8 mouse cellular contexts compared by ENCODE assay signal in genomic region chr3:123446708-123447537, GRCm38 (mm10). TPM values are rescaled to one million over a fixed set of nuclear protein-coding genes. Genes with fewer than 3 reads are reported as not detected.
DNase-seq lines count a peak whose midpoint lies in the region; ATAC-seq lines count a peak whose summit lies in the region.
"Had no signal": no experiment of that assay in that cellular context is flagged by ENCODE, and none has a peak within 500 bp of the region (broad histone marks: within the 10 kb centered on the region; RNA-seq: fewer than 3 reads in every experiment).

Gene Prss12, plus strand, starts transcription at chr3:123446913.

- intact Hi-C loops in left cerebral cortex, postnatal 10 days (cut with DNase I) = no loop called here

- peak; percentile 30 for ATAC-seq in inflammation-experienced regulatory T-cells, adult 6 months
- peak; percentile 47 for ATAC-seq in megakaryocyte progenitor cell, adult 5-6 weeks (replicated peaks; ENCODE audit: poor library complexity)

- DNase-seq in adrenal gland, adult 8-10 months = peak; percentile 12
- peak; percentile 20 to 37 for DNase-seq in cerebellum, postnatal 36 days
- peak; percentile 32 for DNase-seq in gastrocnemius, postnatal 10 days
- peak in 1 of 2 experiments; percentile 62 for DNase-seq in left cerebral cortex, postnatal 10 days (ENCODE audit: extremely low spot score in 1 of 2, low spot score in 2 of 2)
- DNase-seq in right cerebral cortex, postnatal 14 days = peak; percentile 61

RNA-seq across cellular contexts. Expression of gene Prss12, which starts in this region (rescaled TPM):
- total RNA-seq in adrenal gland, adult 8-10 months (2022) = 1 to 10 TPM; 1.8 to 2.5 (median 2.0) TPM
- 1 to 10 TPM; 3.9 to 4.4 TPM for total RNA-seq in gastrocnemius, postnatal 10 days (2021)
- polyA plus RNA-seq in inflammation-experienced regulatory T-cells, adult 6 months (2017; shearing (Covaris generic)) = 1 to 10 TPM in 1 of 3 experiments, under 1 TPM in 2; 0.45 to 1.1 (median 0.65) TPM
- total RNA-seq in left cerebral cortex, postnatal 10 days (2021) = 10 to 100 TPM; 21.7 to 27.8 TPM
- total RNA-seq in megakaryocyte progenitor cell, adult 5-6 weeks (2015) = not detected in 2 replicates
- total RNA-seq in megakaryocyte progenitor cell, adult 5-6 weeks (2017) = not detected in 2 replicates
- polyA plus RNA-seq: macrophage had no signal

Comparison
In these comparisons a context has a peak if more than half of its experiments do, and no peak if none do; other contexts are left out.
1. RNA of gene Prss12 (total RNA-seq): 21.7 to 27.8 TPM in left cerebral cortex, postnatal 10 days; 3.9 to 4.4 TPM in gastrocnemius, postnatal 10 days, 1.8 to 2.5 TPM in adrenal gland, adult 8-10 months and not detected in megakaryocyte progenitor cell, adult 5-6 weeks; every median in the first group is over 4 times any median in the second.
2. Peak in ATAC-seq in megakaryocyte progenitor cell, adult 5-6 weeks; RNA of the gene not detected or under 1 TPM.